Mouse (Mus musculus): ENCODE measurements at regions not wholly inside any gene's neighbourhood (a gene's known extent, or its start where the extent isn't known, plus 50 kb on each side); places are given as distances from the start of the nearest gene placed in this dataset.
"Not testable (repeated sequence)": the region's sequence is repeated elsewhere in the genome, so short reads cannot be mapped to it uniquely, and the experiment has no call there.

DNA sequence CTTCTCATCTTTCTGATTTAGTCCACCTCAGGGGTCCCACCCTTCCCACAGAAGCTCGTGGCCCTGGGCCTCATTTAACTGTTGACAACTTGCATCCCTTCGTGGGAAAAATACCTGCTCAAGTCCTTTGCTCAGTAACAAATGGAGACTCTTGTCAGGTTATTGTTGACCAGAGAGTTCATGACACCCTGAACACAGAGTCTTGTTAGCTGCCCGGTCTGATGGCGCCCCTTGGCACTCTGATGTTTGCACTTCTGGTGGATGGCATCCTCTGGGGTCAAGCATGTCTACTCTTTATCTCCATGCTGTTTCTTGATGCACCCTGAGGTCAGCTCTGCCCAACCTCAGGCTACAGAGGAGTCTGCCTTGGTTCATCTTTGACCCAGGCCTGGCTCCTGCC lies 157.6 kb upstream of the Trpc7 start:
- no peak for DNase-seq (ENCODE audit: low spot score)

DNA sequence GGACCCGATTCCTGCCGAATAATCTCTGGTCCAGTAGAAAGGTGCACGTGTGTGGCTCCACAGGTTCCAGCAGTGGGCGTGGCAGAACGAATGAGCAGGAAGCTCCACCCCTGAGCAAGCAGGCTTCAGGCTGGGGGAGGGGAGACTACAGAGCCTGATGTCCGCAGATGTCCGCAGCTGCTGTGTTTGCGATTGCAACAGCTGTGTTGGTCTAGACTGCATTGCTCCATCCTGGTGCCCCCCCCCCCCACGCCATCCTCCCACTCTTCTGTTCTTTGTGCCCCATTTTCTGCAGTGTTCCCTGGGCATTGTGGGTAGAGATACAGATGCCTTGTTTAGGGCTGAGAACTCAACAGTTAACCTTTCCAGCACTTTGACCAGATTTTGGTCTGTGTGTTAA lies 150.3 kb upstream of the Trpc7 start:
- peak; percentile 31 for DNase-seq (ENCODE audit: low spot score)

DNA sequence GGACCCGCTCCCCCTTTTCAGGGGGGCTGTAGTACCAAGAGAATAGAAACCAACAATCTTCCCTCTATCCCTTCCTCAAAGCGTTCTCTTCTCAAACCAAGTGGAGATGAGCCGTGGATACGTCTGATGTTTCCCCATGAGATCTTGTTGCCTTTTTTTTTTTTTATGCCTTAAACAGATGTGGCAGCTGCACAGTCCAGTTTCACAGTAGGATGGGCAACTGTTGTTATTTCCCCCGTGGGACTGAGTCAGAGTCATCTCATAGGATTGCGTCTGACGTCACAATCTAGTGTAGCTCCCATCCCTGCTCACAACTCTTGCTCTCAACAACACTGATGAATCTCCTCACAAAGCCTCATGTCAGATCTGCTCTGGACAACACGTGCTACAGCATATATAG lies 148.7 kb upstream of the Trpc7 start:
- no peak for DNase-seq (ENCODE audit: low spot score)

DNA sequence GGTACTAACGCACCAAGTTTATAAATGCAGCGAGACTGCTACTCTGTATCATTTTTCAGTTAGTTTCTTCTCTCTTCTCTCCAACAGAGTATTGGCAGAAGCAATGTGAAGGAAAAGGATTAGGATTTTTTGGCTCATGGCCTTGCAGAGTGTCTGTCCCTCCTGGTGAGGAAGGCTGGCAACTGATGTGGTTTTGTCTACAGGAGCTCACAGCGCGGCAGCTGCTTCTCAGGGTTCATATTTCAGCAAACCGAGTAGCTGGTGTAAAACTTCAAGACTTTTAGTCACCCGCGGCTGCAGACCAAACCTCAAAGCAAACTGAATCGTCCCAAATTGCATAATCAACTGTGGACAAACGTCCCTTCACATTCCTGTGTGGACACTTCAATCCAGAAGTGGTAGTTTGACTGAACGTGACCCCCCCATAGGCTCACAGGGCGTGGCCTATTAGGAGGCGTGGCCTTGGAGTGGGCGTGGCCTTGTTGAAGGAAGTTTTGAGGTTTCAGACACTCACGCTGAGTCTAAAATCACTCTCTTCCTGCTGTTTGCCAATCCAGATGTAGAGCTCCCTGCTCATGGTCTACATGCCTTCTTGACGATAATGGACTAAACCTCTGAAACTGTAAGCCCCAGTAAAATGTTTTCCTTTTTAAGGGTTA lies 147.7 kb upstream of the Trpc7 start:
- peak; percentile 3 for DNase-seq (ENCODE audit: low spot score)

DNA sequence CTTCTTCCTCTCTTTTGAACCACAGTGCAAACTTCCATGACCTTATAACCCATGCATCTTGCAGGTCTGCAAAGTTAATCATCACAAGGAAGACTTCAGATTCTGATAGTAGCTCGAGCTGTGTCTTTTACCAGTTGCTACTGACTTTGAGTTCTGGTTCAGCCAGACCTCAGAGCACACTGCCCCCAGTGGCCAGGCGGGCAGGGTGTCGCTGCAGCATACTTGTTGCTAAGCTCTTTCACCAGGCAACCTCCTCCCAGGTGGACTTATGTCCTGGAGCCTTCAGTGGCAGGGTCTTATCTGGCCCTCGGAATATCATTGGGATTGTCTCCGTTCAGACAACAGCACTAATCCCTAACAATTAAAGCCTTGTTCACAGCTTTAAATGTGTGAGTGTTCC lies 146.7 kb upstream of the Trpc7 start:
- DNase-seq (ENCODE audit: low spot score), result no peak

DNA sequence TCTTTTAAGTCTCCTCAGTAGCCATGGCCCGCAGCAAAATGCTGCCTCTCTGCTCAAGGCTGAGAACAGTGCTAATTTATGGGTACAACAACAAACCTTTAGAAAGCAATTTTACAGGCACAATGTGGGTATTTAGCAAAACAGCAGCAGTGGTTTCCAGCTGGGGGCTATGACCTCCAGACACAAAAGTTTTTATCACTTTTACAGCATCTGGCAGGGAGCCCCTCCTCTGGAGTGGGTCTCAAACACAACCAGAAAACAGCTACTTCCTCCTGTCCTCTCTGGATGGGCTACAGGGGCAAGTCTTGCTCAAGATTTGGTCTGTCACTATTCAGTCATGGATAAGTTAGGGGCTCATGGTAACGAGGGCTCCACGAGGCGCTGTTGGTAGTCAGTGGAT lies 137.1 kb upstream of the Trpc7 start:
- no peak for DNase-seq (ENCODE audit: low spot score)

DNA sequence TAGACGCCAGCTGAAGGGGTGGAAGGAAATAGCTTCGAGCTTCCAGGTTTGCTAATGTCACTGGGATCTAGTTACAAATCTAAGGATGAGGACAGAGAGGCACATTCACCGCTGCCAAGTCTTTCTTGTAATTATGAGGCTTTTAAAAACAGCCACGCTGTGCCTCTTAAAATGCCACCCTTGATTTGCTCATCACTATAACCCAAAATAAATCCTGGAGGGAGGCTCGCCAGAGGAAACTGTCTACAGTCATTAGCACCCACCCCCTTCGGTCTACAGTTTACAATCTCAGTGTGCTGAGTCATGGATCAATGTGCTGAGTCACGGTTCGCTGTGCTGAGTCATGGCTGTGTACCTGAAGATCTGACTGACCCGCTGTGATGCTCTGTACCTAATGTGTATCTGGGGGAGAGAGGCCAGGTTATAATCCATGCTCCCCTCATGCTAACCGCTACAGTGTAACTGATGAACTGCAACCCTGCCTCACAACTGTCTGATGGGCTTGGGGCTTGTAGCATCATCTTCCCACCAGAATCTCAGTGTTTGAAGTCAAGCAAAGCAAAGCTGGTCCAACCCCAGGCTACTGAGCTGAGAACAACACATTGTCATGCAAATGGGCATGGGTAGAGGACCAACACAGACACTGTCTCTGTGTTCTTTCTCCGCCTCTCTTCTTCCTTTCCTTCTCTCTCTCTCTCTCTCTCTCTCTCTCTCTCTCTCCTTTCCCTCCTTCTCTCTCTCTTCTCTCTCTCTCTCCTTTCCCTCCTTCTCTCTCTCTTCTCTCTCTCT lies 122.0 kb upstream of the Trpc7 start:
- DNase-seq (ENCODE audit: low spot score), result no peak

DNA sequence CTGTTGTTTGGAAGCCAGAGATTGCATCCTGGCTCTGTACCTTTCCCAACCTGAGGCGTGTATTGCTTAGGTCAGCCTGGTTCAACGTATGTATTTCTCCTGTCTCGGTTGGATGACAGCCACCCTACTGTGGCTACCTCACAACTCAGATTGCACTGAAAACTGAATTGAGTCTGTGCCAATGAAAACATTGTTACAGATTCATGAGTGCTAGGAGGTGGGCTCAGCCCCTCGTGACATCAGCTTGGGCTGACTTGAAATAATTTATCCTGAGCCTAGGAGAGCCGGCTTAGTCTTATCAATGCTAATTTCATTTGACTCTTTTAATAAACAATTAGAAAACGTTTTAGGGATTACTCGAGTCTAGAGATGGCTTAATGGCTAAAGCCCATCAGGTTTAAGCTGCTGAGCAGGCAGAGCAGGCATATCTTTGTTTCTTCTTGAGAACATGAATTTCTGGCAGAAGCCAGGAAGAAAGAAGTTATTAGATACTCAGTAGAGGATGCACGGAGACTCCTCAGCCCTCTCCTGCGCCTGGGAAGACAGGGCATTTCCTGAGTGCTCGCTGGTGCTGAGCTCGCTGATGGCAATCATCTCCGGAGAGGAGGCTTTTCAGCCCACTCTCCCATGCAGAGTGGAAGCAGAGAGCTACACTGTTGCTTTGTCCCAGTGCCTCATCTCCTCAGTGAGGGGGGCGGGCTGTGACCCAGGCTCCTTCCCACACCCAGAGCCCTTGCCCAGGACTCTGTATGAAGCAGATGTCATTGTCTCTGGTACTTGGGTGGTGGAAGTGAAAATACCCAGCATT lies 120.9 kb upstream of the Trpc7 start:
- DNase-seq (ENCODE audit: low spot score), result no peak

DNA sequence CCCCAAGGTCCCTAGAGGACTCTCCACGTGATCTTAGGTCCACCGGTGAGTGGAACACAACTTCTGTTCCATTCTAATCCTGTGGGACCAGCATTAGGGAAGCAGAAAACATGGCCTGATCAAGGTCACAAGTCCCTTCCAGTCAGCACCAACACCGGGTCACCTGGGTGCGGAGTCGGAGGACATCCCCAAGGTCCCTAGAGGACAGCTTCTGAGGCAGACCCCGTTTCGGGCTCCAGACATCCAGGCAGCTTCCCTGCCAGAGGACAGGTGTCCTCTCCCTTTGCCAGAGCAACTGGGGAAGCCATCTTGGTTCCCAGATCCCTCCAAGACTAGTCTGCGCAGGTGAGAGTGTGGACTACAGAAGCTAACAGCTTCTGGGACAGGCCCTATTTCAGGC lies 111.4 kb upstream of the Trpc7 start:
- DNase-seq (ENCODE audit: low spot score), result not testable (repeated sequence)

DNA sequence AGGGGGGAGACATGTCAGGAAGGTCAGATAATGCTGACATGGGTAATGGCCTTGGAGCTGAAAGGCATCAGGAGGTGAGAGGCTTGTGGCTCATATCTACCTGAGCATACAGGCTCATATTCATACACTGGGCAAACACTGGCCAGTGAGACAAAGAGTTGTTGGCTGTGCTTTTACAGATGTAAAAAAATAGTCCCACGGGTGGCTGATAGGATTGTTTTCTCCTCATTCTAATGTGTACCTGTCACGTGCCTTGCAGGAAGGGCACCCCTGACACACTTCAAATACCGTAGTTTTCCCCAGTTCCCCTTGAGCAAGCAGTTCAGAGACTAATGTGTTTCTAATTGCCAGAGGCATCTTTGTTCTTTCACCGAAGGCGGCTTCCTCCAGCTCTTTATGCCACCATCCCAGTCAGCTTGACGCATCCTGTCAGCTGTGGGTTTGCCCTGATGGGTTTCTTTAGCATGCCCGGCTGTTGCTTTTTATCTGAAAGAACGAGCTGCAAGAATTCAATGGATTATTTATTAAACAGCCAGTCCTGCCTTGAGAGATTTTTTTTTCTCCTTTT lies 107.9 kb upstream of the Trpc7 start:
- DNase-seq (ENCODE audit: low spot score), result no peak

DNA sequence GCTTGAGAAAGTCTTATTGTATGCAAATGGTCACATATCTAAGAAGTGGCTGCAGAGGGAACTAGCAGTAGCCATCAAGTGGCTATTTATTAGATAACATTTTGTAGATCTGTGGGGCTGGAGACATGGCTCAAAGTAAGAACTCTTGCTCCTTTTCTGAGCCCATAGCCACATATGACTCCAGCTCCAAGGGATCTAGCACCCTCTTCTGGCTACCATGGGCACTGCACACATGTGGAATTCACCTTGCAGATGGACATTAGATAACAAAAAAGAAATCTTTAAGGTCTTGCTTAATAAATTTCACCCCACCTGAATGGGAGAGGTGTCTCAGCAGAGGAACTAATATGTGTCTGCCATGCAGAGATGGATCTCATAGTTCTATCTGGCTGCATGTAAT lies 96.2 kb upstream of the Trpc7 start:
- DNase-seq (ENCODE audit: low spot score), result no peak

DNA sequence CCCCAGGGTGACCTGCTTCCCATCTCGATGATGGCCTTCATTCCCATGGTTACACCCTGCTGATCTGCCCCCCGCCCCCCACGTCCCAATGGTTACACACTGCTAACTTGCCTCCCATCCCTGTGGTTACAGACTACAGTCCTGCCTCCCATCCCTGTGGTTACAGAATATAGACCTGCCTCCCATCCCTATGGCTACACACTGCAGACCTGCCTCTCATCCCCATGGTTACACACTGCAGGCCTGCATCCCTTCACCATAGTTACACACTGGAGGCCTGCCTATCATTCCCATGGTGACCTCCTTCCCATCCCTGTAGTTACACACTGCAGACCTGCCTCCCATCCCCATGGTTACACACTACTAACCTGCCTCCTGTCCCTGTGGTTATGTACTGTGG lies 78.3 kb upstream of the Trpc7 start:
- no peak for DNase-seq (ENCODE audit: low spot score)

DNA sequence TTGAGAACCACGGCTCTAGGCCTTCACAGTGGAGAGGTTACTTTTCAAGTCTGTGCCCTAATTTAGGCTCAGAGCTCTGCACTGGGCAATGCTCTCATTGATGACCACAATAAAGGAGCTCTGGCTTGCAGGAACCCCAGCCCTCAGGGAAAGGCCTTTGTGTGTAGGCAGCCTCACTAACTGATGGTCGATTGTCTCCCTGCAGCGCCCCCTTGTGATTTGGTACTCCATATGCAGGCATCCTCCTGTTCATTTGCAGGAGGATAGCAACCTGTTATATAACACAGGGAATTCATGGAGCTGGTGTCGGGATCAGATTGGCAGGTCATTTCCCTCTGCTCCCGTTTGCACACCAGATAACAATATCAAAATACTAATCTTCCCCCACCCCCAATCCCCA lies 59.6 kb upstream of the Trpc7 start:
- DNase-seq (ENCODE audit: low spot score), result no peak

DNA sequence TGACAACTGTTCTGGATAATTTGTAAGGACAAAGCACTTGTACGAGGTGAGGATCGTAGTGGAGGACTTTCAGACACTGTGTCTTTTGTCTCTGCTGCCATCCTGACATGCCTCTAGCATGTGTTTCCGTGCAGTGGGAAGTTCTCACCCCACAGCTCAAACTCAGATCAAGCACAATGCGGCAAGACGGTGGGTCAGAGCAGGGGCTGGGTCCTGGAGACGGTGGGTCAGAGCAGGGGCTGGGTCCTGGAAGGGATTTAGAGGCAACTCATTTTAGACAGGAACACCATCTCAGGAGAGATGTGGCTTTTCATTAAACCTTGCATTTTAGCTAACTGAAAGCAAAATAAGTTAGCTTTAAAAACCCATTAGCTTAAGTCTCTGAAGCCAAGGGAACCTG lies 52.3 kb upstream of the Trpc7 start:
- DNase-seq (ENCODE audit: low spot score), result no peak

DNA sequence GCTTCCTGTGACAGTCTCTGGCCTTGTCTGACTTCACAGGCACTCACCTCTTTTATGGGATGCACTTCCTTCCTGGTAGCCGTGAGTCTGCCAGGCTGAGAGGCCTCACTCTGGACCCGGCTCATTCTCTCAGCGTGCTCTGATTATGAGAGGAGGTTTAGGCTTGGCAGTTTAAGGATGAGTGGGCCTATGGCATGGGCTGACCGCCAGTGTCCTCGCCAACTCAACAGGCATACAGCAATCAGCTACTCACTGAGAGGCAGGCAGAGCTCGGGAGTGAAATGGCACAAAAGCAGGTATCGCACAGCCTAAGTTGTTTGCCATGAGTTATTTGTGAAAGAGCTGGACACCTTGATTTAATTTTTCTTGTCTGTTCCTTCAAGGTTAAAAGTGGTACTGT lies 51.5 kb upstream of the Trpc7 start:
- DNase-seq (ENCODE audit: low spot score), result no peak

All from lung, postnatal 25 days (tissue).